Mouse (Mus musculus) MEL (cell line): Measurements from ENCODE around the gene Paqr5.

Experiments used
- CTCF ChIP-seq, 3 experiments: IDR thresholded peaks in 2 of 3; conservative IDR thresholded peaks in 1 of 3; 2 replicates each; pipeline ENCODE4 v1.5.1; 2011 to 2012; ENCODE audit warnings: low read length in 3 of 3, low read depth in 2 of 3, mild to moderate bottlenecking in 2 of 3, improper control_type of control experiment in 1 of 3, inconsistent platforms in 1 of 3, mixed read lengths in 1 of 3, moderate library complexity in 1 of 3; ENCODE audit not compliant: control insufficient read depth in 1 of 3, insufficient read depth in 1 of 3, poor library complexity in 1 of 3, severe bottlenecking in 1 of 3
- TCF12 ChIP-seq: IDR thresholded peaks from 2 replicates; pipeline ENCODE4 v1.6.1; 2014; ENCODE audit warnings: low read depth, mild to moderate bottlenecking, inconsistent platforms, low read length, improper control_type of control experiment, moderate library complexity

- no peak for TF ChIP-seq TCF12
- no peak for TF ChIP-seq CTCF (IDR thresholded peaks at IDR 0.05 in 2 of 3, conservative IDR thresholded peaks at IDR 0.05 in 1 of 3; ENCODE audit: control insufficient read depth in 1 of 3, insufficient read depth in 1 of 3, low read depth in 2 of 3, low read length in 3 of 3, poor library complexity in 1 of 3, severe bottlenecking in 1 of 3)
Observed at GRCm38 (mm10) chr9:61963356-61963755, 63.3 kb downstream of the Paqr5 start.
